Mouse (Mus musculus) regulatory T cell (primary cell): ENCODE data around the gene Limd2.
"Not testable (repeated sequence)": the region's sequence is repeated elsewhere in the genome, so short reads cannot be mapped to it uniquely, and the experiment has no call there.

Source experiments
- in situ Hi-C: fragments of 300-600 bp; cut with MboI, MseI; formaldehyde crosslinking; loops from one replicate; pipeline ENCODE4 v1.15.1; 2025; ENCODE audit warnings: high pct_unique_total_duplicates

Gene Limd2

DNA sequence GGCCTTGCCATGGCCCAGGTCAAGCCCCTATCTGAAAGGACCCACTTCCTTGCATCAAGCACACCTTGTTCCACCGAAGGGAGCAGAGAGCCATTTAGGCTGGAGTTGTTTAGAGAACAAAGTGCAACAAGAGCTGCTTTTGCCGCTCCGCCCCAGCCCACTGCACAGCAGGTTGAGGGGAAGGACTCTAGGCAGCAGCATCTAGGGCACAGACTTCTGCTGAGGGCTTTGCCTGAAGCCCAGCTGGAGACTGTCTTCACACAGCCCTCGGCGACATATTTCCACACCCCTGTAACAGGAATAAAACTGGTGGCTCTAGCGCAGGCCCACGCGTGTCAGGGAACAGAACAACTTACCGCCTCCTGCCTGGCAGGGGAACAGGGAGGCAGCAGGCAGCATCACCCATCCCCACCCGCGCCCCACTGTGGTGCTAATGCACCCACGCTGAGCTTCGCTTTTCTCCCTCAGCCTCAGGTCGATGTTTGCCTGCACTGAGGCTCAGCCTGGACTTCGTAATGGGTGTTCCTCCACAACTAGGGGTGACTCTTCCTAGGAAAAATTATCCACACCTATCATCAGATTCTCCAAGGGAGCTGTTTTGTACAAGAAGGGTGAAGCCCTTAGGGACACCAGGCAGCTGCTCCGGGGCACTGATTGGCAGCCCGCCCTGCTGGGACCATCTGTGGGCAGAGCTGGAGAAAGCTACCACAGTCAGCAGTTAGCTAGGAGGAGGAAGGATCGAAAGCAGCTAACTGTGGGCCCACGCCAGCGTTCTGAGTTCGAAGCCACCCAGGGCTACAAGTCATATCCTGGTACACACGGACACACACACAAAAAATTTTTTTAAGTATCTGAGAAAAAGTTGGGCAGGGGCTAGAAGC is at the start of gene Limd2, which contains the start of gene Gm10840:
Gene Limd2 (minus strand): TSS at position 20 of the 881 bp plus-strand sequence.
Gene Gm10840 (plus strand): TSS at position 10 of the 881 bp plus-strand sequence.
- in situ Hi-C loops: no loop called here

DNA sequence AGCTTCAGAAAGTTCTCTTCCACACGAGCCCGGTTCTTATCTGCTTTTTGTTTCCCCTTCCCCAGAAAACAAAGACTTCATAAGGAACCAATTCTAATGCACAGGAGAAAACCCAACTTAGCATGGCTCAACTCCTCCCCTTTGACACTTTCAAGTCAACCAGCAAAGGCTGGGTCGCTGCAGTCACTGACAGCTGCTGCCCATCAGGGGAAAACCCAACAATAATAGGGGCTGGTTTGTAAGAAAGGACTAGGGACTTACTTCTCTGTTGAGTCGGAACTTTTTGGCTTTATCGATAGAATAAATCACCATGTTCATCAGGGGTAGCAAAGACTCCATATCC is 41.4 kb upstream of the Limd2 start, which contains the start of gene Strada:
Gene Strada (minus strand): TSS at position 46 of the 343 bp plus-strand sequence.
- in situ Hi-C loops: no loop called here

DNA sequence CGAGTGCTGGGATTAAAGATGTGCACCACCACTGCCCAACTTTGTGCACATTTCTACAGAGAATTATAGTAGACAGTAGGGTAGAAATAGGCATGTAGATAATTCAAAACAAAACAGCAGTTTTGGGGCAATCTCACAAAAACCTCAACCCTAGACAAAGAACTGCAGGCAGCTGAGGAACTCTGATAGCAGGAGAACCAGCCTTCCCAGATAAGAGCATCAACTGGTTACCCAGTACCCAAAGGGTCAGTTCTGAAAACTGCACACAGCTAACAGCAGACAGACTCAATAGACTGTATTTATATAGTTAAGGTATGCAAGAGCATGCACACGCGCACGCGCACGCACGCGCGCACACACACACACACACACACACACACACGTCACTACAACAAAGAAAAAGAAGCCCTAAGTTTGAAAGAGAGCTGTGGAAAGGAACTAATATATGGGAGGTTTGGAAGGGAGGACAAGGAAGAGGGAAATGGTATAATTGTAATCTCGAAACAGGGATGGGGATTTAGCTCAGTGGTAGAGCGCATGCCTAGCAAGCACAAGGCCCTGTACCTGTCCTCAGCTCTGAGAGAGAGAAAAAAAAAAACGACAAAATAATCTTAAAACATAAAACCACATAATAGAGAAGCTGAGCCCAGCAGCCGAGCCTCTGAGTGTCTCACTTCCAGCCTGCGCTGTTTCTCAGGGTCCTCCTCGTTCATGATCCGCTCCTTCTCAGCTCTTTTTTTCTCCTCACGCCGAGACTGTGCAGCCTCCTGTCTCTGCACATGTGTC is 40.9 kb upstream of the Limd2 start:
- in situ Hi-C loops: no loop called here

DNA sequence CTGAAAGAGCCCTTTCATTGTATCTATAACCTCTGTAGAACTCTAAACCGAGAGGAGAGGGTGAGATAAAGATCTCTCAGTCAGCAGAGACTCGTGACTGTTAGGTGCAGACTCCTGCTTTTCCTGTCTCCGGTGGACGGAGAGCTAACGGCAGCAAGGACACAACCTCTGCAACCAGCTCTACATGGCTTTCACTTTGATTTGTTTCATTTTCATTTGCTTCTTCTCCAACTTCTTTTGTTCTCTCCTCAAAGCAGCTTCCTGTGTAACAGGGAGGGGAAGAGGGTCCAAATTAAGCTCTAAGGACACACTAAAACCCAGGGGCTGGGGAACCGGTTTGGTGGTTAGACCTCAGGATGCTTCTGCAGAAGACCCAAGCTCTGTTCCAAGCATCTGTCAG is 40.1 kb upstream of the Limd2 start:
- in situ Hi-C loops: no loop called here

DNA sequence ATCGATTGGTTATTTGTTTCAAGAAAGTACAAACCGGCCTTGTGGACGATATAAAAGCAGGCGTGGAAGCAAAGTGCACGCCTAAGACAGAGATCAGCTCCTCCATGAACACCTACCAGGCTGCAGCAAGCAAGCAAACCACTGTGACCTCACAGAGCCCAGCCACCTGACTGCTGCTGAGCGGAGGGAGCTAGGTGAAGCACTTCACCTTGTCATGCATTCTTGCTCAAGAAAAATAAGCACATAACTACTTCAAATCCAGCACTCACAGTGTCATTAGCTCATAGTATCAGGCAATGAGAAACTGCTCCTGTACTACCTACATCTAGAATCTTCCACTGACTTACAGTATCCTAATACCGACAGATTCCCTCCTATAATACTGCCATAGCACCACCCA is 39.3 kb upstream of the Limd2 start:
- in situ Hi-C loops: not testable (repeated sequence)

DNA sequence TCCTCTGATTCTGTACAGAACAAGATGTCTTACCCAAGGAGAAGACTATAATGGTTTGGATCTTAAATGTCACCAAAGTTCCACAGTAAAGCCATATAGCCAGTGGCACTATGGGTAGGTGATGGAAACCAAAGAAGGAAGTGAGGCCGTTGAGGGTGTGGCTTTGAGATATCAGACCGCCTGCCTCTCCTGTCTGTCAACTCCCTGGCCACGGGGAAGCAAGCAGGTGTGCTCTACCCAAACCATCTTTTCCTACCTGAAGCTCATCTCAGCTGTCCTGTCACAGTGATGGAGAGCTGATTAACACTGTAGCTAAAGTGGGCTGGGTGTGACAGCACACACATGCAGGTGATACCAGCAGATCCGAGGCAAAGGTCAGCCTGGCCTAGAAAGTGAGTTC is 37.6 kb upstream of the Limd2 start:
- in situ Hi-C loops: no loop called here

DNA sequence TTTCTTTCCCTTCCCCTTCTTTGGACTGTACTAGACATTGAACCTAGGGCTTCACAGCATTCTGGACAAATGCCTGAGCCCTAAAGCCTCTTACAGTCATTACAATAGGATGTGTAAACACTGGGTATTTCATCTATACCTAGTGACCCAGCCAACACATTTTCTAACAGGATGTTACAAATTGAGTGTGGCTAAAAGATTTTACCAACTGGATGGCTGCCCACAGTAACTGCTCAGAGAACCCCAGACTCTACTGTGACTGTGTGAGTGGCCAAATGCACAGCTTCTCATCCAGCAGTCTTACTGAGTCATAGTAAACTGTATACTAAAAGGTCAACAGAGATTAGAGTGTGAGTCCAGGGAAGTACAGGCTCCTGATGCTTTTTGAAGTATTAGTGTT is 34.7 kb upstream of the Limd2 start:
- in situ Hi-C loops: no loop called here

DNA sequence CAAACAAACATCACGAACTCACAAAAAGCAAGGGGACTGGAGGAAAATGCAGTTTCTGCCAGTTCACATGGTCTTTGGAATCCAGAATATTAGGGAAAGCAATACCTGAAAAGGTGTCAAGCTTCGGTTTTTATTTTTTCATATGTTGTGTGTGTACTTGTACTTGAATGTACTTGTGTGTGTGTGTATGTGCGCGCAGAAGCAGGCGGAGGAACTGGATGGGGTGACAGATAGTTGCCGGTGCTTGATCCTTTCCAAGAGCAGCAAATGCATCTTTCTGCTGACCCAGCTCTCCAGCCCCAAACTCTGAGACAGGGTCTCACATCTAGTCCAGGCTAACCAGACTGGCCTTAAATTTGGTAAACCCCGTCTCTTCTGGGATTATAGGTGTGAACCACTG is 34.2 kb upstream of the Limd2 start:
- in situ Hi-C loops: no loop called here

DNA sequence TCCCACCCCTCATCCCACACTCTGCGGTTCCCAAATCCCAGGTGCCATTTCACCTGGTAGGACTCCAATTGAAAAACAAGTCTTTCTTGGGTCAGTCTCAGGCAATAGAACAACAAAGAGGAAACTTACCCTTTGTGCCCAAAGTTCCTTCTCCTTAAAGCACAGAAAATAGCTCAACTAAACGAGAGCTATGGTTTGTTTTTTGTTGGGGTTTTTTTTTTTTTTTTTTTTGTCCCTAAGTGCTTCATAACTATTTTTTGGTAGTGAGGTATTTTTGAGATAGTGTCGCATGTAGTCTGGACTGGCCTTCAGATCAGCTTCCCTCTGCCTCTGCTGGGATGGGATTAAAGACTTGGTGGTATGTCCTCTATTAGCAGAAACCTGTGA is 33.5 kb upstream of the Limd2 start:
- in situ Hi-C loops: no loop called here

DNA sequence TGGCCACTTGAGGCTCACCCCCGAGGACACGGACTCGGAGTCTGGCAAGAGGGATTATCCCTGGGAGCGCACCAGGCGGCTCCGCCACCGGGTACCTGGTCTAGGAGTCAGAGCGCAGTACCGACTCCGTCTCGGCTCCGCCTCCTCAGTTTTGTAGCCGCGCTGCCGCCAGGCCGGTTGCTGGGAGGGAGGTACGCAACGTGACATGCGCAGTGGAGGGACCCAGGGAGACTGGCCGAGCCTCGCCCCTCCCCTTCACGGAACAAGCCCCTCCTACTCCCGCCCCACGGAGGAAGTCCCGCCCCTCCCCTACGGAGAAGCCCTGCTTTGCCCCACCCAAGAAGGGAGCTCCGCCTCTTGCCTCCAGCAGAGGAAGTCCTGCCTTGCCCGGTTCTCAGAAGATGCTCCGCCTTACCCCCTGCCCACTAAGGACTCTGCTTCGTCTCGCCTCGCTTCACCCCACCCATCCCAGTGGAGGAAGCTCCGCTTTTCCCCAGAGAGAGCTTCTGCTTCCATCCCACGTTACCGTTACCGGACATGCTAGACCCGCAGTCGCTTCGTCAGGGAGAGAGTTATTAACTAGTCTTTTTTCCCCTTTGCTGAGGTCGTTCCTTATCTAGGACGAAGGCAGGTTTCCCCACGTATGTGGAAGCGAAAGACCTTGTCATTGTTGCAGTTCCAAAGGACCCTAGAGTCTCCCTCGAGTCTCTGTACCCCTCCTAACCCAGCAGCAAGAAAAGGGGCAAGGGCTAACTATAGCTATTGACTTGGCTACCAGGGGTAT is 32.9 kb upstream of the Limd2 start:
- in situ Hi-C loops: no loop called here

DNA sequence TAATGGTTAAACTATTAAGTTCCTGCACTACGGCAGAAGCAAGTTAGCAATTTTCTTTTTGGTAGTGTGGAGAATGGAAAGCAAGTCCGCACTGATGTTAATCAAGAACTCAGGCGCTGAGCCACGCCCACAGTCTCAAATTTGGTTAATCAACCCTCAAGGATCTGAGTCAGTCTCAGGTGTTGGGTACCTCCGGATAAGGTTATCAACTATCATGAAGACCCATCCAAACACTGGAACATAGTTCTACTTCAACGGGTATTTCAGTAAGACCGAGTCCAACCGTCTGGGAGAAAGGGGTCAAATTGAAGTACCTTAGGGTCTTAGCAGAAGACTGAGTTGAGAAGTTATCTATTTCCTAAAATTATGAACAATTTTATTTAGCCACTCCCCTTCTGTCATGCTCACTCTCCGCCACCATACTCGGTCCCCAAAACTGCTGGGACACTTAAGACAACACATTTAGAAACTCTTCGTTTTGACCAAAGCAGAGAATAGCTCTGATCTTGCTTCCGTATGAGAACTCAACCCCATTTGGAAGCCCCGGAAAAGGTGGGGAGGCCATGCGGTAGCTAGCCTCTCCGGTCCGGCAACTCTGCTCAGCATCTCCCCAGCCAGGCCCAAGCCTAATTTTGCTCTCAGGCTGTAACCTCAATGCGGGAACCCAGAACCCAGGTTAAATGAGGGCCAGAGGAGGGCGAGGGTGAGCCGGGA is 32.2 kb upstream of the Limd2 start:
- in situ Hi-C loops: no loop called here

DNA sequence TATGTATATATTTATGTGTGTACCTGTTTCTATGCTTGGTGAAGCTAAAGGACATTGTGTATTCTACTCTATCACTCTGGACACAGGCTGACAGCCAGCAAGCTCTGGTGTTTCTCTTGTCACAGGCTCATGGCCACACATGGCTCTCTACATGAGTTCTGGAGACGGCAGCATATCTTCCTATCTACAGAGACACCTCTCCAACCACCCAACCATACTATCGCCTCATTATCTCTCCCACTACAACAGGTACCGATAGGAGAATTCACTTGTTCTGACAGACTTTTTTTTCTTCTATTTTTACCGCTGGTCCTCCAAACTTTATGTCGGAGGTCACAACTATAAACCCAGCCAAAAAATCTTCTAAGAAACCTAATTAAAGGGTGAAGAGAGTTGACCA is 31.6 kb upstream of the Limd2 start:
- in situ Hi-C loops: no loop called here

DNA sequence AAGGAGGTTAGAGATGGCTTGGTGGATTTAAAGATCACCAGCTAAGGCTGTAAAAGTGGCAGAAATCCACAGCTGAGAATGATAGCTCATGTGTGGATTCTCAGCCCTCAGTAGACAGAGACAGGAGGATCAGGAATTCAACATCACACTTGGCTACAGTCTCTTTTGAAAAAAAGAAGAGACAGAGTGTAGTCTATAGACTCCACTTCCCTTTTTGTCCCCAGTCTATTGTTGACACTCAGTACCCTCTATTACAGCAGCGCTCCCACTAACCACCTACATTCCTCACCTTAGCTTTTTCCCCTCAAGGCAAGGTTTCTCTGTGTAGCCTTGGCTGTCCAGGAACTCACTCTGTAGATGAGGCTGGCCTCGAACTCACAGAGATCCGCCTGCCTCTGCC is 31.1 kb upstream of the Limd2 start:
- in situ Hi-C loops: no loop called here

DNA sequence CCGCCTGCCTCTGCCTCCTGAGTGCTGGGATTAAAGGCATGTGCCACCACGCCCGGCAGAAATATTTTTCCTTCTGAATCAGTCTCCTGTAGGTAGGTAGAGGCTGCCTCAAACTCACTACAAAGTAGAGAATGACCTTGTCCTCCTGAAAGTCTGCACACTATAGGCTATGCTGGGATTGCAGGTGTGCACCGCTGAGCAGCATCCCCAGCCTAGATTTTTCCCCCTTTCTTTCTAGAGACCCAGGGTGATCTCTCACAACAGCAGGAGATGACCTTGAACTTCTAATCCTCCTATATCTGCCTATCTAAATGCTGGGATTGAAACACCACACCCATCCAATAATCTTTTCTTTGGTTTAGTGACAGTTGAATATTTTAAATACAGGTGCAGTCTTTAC is 26.7 kb upstream of the Limd2 start:
- in situ Hi-C loops: loop anchor here (10.0 kb wide), 1 partner anchor 1823 kb away; no protein-coding TSS in a partner anchor

DNA sequence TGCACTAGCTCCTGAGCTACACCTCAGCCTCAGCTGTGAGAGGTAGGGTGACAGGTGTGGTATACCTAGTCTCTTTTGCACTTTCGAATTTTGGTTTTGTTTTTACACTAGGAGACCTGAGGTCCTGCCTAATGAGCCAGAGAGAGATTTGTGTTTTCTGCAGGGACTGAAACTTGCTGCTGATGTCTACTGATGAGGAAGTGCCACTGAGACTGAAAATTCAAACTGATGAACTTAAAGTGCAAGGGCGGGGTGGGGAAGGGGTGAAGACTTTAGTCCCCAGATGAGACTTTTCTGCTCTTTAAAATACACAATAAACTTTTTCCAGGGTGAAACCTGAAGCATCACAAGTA is 19.8 kb upstream of the Limd2 start:
- in situ Hi-C loops: loop anchor here (10.0 kb wide), 1 partner anchor 1816 kb away; no protein-coding TSS in a partner anchor

DNA sequence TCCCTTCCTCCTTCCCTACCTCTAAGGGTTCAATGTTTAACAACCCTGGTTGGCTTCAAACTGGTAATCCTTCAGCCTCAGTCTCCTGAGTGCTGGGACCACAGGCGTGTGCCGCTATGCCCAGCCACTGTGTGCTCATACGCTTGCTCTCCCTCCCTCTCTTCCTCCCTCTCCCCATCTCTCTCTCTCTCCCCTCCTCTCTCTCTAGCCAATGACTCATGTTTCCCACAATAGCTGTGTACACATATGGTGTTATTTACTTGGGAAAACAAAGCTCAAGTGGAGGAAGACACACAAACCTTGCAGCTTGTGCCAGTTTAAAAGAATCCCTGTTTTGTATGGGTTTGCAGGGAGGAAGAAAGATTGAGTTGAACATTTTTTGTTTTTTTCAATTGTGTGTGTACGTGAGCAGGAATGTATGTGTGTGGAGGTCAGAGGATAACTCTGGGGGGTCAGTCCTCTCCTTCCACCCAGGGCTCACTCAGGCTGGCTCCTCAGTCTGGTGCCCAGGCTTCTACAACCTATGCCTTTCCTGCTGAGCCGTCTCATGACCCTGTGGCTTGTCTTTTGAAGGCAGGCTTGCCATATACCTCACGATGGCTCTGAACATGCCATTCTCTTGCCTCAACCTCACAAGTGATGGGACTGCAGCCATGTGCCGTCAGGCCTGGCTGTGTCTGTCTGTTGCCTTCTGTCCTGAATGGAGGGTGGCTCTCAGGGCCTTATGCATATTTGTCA is 19.2 kb upstream of the Limd2 start:
- in situ Hi-C loops: loop anchor here (10.0 kb wide), 2 partner anchors 255 to 1815 kb away; no protein-coding TSS in a partner anchor

DNA sequence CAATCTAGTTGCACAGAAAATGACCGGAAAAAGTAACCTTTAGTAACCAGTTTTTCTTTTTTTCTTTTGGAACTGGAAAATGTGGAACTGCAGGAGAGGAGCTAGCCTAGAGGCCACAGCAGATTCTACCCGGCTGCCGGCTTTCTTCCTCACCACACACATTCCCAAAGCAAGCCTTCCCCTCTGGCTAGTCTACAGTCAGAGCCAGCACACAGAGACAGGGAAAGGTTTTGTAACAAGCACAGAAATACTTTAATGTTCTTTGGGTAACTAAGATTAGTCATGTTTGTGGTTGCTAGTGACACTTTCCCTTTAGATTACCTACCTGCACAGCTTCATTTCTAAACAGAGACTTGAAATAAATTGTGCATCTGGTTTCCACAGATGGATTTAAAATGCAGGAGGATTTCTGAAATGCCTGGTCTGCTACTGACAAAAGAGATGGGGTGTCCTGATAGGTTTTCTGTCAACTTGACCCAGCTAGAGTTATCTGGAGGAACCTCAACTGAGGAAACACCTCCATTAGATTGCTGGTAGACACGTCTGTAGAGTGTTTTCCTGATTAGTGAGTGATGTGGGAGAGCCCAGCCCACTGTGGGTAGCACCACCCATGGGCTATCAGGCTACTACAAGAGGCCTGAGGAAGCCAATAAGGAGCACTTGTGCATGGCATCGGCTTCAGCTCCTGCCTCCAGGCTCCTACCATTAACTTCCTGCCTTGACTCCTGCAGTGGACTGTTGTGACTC is 17.5 kb upstream of the Limd2 start:
- in situ Hi-C loops: loop anchor here (10.0 kb wide), 1 partner anchor 253 kb away; no protein-coding TSS in a partner anchor

DNA sequence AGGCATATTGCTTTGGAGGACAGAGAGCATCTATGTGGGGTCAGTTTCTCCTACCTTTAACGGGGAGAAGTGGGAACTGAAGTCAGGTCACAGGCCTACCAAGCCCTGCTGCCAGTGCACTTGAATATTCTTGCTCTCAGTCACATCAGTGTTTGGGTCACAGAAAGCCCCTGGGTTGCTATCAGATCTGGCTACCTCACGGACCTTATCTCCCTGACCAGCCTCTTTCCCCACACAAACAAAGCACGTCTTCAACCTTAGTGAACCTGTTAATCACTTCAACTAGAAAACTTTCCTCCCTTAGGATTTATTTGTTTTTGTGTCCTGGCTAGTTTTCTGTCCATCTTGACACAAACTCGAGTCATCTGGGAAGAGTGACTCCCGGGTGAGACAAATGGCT is 15.7 kb upstream of the Limd2 start:
- in situ Hi-C loops: loop anchor here (10.0 kb wide), 1 partner anchor 252 kb away; no protein-coding TSS in a partner anchor

DNA sequence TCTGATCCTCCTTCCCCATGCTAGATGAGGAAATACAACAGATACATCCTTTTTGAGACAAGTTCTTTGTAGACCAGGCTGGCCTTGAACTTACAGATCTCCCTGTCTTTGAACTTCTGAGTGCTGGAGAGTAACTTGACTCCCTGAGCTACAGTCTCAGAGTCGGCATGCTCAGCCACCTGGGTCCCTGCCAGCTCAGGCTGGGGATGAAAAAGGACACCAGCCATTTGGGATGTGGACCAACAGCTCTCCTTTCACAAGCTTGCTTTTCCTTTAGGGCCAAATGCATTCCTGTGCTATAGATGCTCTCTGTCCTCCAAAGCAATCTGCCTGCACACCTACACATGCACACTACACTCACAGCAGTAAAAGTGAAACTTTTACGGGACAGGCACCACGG is 14.4 kb upstream of the Limd2 start:
- in situ Hi-C loops: loop anchor here (10.0 kb wide), 1 partner anchor 250 kb away; no protein-coding TSS in a partner anchor

DNA sequence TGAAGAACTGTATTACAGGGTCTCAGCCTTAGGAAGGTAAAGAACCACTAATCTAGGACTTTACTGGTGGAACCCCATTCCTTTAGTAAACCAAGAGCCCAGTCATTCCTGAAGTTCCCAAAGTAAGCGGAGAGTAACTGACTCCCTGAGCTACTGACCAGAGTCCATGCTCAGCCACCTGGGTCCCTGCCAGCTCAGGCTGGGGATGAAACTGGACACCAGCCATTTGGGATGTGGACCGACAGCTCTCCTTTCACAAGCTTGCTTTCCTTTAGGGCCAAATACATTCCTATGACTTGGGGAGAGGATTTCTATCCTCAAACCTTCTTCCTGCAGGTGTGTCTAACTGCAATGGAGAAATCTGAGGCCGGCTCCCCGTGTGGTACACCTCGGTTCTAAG is 13.7 kb upstream of the Limd2 start:
- in situ Hi-C loops: loop anchor here (10.0 kb wide), 1 partner anchor 250 kb away; no protein-coding TSS in a partner anchor
